Mouse (Mus musculus): ENCODE data around the gene Heatr1. TPM values are rescaled to one million over a fixed set of nuclear protein-coding genes. Genes with fewer than 3 reads are reported as not detected.
"Not testable (repeated sequence)": the region's sequence is repeated elsewhere in the genome, so short reads cannot be mapped to it uniquely, and the experiment has no call there.

The Heatr1 gene
- polyA plus RNA-seq, 1 experiment from 2014 or later: 26.8 TPM

- no peaks in the 10 kb centered on the region for H3K36me3 ChIP-seq
- peak overlapping the region; percentile 70 for H3K4me3 ChIP-seq
- 0 out of 2 replicates have a peak, but pooled peaks have one; percentile 2 for ATAC-seq (ENCODE audit: low FRiP score)
- no peaks in the 10 kb centered on the region for H3K9me3 ChIP-seq (replicated peaks)
- peak overlapping the region; percentile 76 for H3K4me2 ChIP-seq (replicated peaks)
- 0 out of 2 replicates have a peak, but pooled peaks cover 4% of the 10 kb centered on the region for H3K4me1 ChIP-seq
- no peak overlapping the region for H3K27ac ChIP-seq
- WGBS: 11% methylated on average over 8 of the region's 8 CpGs
- H3K9ac ChIP-seq: peak overlapping the region; percentile 78
- no peaks in the 10 kb centered on the region for H3K27me3 ChIP-seq
Measured at GRCm38 (mm10) chr13:12460443-12460842, 65.6 kb downstream of the Heatr1 start.

GRCm38 (mm10) chr13:12460881-12461729 lies 66.3 kb downstream of the Heatr1 start:
- Histone ChIP-seq H3K9ac (peak overlapping the region; percentile 78), H3K9me3 (replicated peaks) (no peaks in the 10 kb centered on the region), H3K27ac (peak overlapping the region; percentile 52; the same call in 1 of the 2 replicates), H3K27me3 (no peaks in the 10 kb centered on the region), H3K4me1 (0 out of 2 replicates have a peak, but pooled peaks cover 4% of the 10 kb centered on the region), H3K4me3 (peak overlapping the region; percentile 70), H3K4me2 (replicated peaks) (peak overlapping the region; percentile 76), H3K36me3 (no peaks in the 10 kb centered on the region)
- WGBS: under 1% methylated on average over 59 of the region's 59 CpGs
- ATAC-seq (ENCODE audit: low FRiP score): peak; percentile 96

- no peaks in the 10 kb centered on the region for H3K36me3 ChIP-seq
- H3K4me1 ChIP-seq: 0 out of 2 replicates have a peak, but pooled peaks cover 4% of the 10 kb centered on the region
- ATAC-seq (ENCODE audit: low FRiP score): peak; percentile 66
- H3K4me3 ChIP-seq: peak overlapping the region; percentile 70
- 6% methylated on average over 7 of the region's 7 CpGs for WGBS
- no peaks in the 10 kb centered on the region for H3K27me3 ChIP-seq
- H3K27ac ChIP-seq: 0 out of 2 replicates have a peak overlapping the region, but pooled peaks have one; percentile 52
- H3K4me2 ChIP-seq (replicated peaks): peak overlapping the region; percentile 76
- H3K9me3 ChIP-seq (replicated peaks): no peaks in the 10 kb centered on the region
- peak overlapping the region; percentile 78 for H3K9ac ChIP-seq
Measured at GRCm38 (mm10) chr13:12461730-12462119, 66.9 kb downstream of the Heatr1 start.

- H3K9ac ChIP-seq: no peak overlapping the region
- no peaks in the 10 kb centered on the region for H3K27me3 ChIP-seq
- 70% methylated on average over 4 of the region's 4 CpGs for WGBS
- H3K4me1 ChIP-seq: 0 out of 2 replicates have a peak, but pooled peaks cover 4% of the 10 kb centered on the region
- H3K27ac ChIP-seq: no peak overlapping the region
- no peaks in the 10 kb centered on the region for H3K9me3 ChIP-seq (replicated peaks)
- no peak for ATAC-seq (ENCODE audit: low FRiP score)
- H3K4me2 ChIP-seq (replicated peaks): no peak overlapping the region
- H3K4me3 ChIP-seq: no peak overlapping the region
- no peaks in the 10 kb centered on the region for H3K36me3 ChIP-seq
Measured at GRCm38 (mm10) chr13:12462623-12463022, 67.8 kb downstream of the Heatr1 start.

DNA sequence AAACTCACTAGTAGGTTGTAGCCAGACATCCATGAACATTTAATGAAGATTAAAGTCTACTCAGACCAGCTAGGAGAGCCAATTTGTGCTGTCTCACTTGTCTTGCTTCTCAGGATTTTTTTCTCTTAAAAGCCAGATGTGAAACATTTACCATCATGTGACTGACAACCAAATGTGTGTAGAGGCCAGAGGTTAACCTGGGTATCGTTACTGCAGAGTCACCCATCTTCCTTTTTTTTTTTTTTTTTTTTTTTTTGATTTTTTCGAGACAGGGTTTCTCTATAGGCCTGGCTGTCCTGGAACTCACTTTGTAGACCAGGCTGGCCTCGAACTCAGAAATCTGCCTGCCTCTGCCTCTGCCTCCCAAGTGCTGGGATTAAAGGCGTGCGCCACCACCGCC lies 69.3 kb downstream of the Heatr1 start:
- not testable (repeated sequence) for ATAC-seq (ENCODE audit: low FRiP score); H3K4me3 ChIP-seq; H3K27me3 ChIP-seq; H3K9me3 ChIP-seq (replicated peaks); H3K27ac ChIP-seq; H3K36me3 ChIP-seq; H3K4me2 ChIP-seq (replicated peaks); H3K9ac ChIP-seq; H3K4me1 ChIP-seq
- 89% methylated on average over 6 of the region's 6 CpGs for WGBS

GRCm38 (mm10) chr13:12464844-12465243 lies 70.0 kb downstream of the Heatr1 start, which contains the start of gene Lgals8:
TSS of gene Lgals8 (minus strand) at chr13:12464944.
- Histone ChIP-seq H3K4me3 (no peak within 1 kb of the TSS), H3K9ac (no peak within 1 kb of the TSS), H3K36me3 (no peaks in the 10 kb centered on the region), H3K9me3 (replicated peaks) (no peaks in the 10 kb centered on the region), H3K4me1 (0 out of 2 replicates have a peak, but pooled peaks cover 4% of the 10 kb centered on the region), H3K27ac (no peak within 1 kb of the TSS), H3K4me2 (replicated peaks) (no peak within 1 kb of the TSS), H3K27me3 (no peaks in the 10 kb centered on the region)
- ATAC-seq (ENCODE audit: low FRiP score): no peak
- 86% methylated on average over 1 of the region's 1 CpGs for WGBS

GRCm38 (mm10) chr13:12468488-12468887 lies 73.7 kb downstream of the Heatr1 start:
- 89% methylated on average over 1 of the region's 1 CpGs for WGBS
- no peaks in the 10 kb centered on the region for H3K36me3 ChIP-seq
- H3K27ac ChIP-seq: no peak overlapping the region
- H3K27me3 ChIP-seq: no peaks in the 10 kb centered on the region
- H3K4me2 ChIP-seq (replicated peaks): no peak overlapping the region
- H3K9me3 ChIP-seq (replicated peaks): no peaks in the 10 kb centered on the region
- H3K4me3 ChIP-seq: no peak overlapping the region
- H3K9ac ChIP-seq: no peak overlapping the region
- ATAC-seq (ENCODE audit: low FRiP score): no peak
- H3K4me1 ChIP-seq: no peaks in the 10 kb centered on the region

DNA sequence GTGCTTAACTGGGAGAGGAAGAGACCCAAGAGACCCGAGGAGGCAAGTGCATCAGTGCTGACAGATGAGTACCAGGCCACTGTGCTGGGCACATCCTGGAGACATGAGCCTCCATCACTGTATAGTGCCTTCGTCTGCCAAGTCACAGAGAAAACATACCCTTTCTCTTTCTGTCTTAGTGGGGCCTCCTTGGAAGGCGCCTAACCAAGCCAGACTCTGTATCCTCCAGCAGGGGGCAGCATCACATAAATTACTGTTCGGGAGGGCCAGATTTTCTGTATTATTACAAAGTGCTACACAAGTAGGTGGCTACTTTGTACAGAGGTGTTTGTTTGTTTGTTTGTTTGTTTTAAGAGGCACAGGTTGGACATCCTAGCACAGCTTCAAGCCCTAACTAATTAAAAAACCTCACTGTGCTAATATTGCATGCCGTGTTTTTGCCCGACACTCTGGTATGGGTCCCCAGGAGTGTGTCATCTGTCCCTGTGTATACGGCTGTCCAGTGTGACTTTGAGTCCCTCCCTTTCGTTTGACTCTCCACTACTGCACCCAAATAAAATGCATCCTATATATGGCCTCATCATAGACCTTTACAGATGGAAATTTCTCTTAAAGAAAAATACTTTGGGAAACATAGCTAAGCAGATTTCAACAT lies 79.0 kb downstream of the Heatr1 start:
- 36% methylated on average over 8 of the region's 8 CpGs for WGBS
- ATAC-seq (ENCODE audit: low FRiP score): peak; percentile 79
- H3K27me3 ChIP-seq: no peaks in the 10 kb centered on the region
- no peaks in the 10 kb centered on the region for H3K36me3 ChIP-seq
- H3K27ac ChIP-seq: no peak overlapping the region
- no peak overlapping the region for H3K9ac ChIP-seq
- H3K4me3 ChIP-seq: no peak overlapping the region
- no peaks in the 10 kb centered on the region for H3K9me3 ChIP-seq (replicated peaks)
- H3K4me1 ChIP-seq: no peaks in the 10 kb centered on the region
- no peak overlapping the region for H3K4me2 ChIP-seq (replicated peaks)

DNA sequence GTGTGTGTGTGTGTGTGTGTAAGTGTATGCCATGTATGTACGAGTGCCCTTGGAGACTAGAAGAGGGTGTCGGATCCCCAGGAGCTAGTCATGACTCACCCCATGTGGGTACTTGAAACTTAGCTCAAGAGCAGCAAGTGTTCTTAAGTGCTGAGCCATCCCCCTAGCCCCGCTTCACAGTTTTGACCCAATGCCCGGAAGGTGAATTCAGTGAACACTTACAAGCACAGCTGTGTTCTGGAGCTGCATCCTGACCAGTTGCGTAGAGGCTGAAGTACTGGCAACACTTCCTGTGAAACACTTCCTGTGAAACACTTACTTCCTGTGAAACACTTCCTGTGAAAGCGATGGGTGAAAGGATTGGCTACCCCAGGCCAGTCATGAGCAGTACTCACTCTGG lies 80.4 kb downstream of the Heatr1 start:
- H3K9me3 ChIP-seq (replicated peaks): no peaks in the 10 kb centered on the region
- no peaks in the 10 kb centered on the region for H3K36me3 ChIP-seq
- no peak overlapping the region for H3K4me3 ChIP-seq
- no peaks in the 10 kb centered on the region for H3K4me1 ChIP-seq
- H3K9ac ChIP-seq: no peak overlapping the region
- H3K27me3 ChIP-seq: no peaks in the 10 kb centered on the region
- no peak for ATAC-seq (ENCODE audit: low FRiP score)
- no peak overlapping the region for H3K4me2 ChIP-seq (replicated peaks)
- no peak overlapping the region for H3K27ac ChIP-seq
- 94% methylated on average over 6 of the region's 6 CpGs for WGBS

GRCm38 (mm10) chr13:12476886-12477285 lies 82.1 kb downstream of the Heatr1 start:
- no peaks in the 10 kb centered on the region for H3K9me3 ChIP-seq (replicated peaks)
- ATAC-seq (ENCODE audit: low FRiP score): no peak
- no peak overlapping the region for H3K9ac ChIP-seq
- H3K4me1 ChIP-seq: no peaks in the 10 kb centered on the region
- H3K4me3 ChIP-seq: no peak overlapping the region
- H3K27me3 ChIP-seq: no peaks in the 10 kb centered on the region
- H3K4me2 ChIP-seq (replicated peaks): no peak overlapping the region
- H3K36me3 ChIP-seq: no peaks in the 10 kb centered on the region
- H3K27ac ChIP-seq: no peak overlapping the region
- 87% methylated on average over 4 of the region's 4 CpGs for WGBS

DNA sequence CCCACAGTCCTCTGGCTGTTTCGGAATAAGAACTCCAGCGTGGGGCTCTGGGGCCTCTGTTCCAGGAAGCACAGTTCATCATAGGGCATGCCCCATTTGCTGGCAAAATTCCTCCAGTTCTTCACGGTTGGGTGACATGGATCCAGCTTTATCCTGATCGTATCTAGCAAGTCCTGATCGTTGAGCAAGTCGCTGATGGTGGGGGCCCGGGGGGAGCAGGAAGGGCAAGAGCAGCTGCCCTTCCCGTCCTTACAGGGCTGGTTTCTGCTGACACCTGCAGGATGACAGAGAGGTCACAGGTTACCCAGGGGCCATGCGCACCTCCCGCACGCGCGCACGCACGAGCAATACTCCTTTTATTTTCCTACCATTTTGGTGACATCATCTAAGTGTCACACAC lies 83.5 kb downstream of the Heatr1 start:
- Histone ChIP-seq H3K27me3 (no peaks in the 10 kb centered on the region), H3K27ac (no peak overlapping the region), H3K9ac (no peak overlapping the region), H3K4me1 (no peaks in the 10 kb centered on the region), H3K36me3 (no peaks in the 10 kb centered on the region), H3K4me3 (no peak overlapping the region), H3K4me2 (replicated peaks) (no peak overlapping the region), H3K9me3 (replicated peaks) (no peaks in the 10 kb centered on the region)
- ATAC-seq (ENCODE audit: low FRiP score): no peak
- WGBS: 82% methylated on average over 15 of the region's 15 CpGs

GRCm38 (mm10) chr13:12479802-12480201 lies 85.0 kb downstream of the Heatr1 start:
- ATAC-seq (ENCODE audit: low FRiP score): no peak

More at GRCm38 (mm10) chr13:12479802-12480201, 85.0 kb downstream of the Heatr1 start:
- Histone ChIP-seq H3K27ac (no peak overlapping the region), H3K4me2 (replicated peaks) (no peak overlapping the region), H3K36me3 (no peaks in the 10 kb centered on the region), H3K4me1 (no peaks in the 10 kb centered on the region), H3K9me3 (replicated peaks) (no peaks in the 10 kb centered on the region), H3K27me3 (no peaks in the 10 kb centered on the region), H3K4me3 (no peak overlapping the region), H3K9ac (no peak overlapping the region)
- WGBS: 83% methylated on average over 6 of the region's 6 CpGs

Data from hindbrain, embryonic 12.5 days (tissue).